Mouse (Mus musculus) inflammation-experienced regulatory T-cells (primary cell): ENCODE data around the gene Slc6a15. TPM values are rescaled to one million over a fixed set of nuclear protein-coding genes. Genes with fewer than 3 reads are reported as not detected.

Experiments used
- polyA plus RNA-seq, 2 experiments: library from polyadenylated mRNA; unstranded; fragments of 100-300 nt; shearing (Covaris generic); gene quantifications; one replicate each; pipeline ENCODE4 v1.2.1; 2017

The Slc6a15 gene
- polyA plus RNA-seq: under 1 TPM in 1 of 2 experiments, not detected in 1; 0.51 TPM

GRCm38 (mm10) chr10:103367371-103368295 lies at the start of gene Slc6a15:
Gene Slc6a15, plus strand, starts transcription at chr10:103367783.

Other genes with a start within 250 kb of the Slc6a15 start
- gene Lrriq1, start 131.5 kb upstream of the Slc6a15 start, polyA plus RNA-seq: under 1 TPM; 0.22 to 0.91 TPM